Mouse (Mus musculus) frontal cortex, postnatal 10 days (tissue): Measurements from ENCODE around the gene Pilrb1.

Experiments used
- DNase-seq, 2 experiments: peaks; one replicate each; pipeline ENCODE4 v3.0.0; 2022; ENCODE audit warnings: low spot score in 2 of 2, mixed read lengths in 1 of 2

Pilrb1 gene

GRCm38 (mm10) chr5:137830238-137830637 lies 27.7 kb downstream of the Pilrb1 start:
- no peak for DNase-seq

DNA sequence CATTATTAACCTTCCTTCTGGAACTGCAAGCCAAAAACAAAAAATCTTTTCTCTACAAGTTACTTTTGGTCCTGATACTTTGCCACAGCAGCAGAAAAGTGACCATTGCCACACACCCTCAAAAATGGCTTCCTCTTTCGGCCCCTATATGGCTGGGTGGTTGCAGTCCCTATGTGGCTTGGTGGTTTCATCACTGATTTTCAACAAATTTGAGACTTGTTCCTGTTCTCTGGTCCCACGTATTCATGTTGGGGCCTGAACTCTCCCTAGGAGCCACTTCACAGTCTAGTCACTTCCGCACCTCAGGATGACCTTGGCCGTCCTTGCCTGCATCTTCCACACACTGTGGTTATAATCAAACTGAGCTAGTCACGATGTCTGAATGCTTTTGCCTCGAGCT lies 29.2 kb downstream of the Pilrb1 start:
- DNase-seq: no peak

- no peak for DNase-seq
Observed at GRCm38 (mm10) chr5:137826421-137826820, 31.5 kb downstream of the Pilrb1 start.

DNA sequence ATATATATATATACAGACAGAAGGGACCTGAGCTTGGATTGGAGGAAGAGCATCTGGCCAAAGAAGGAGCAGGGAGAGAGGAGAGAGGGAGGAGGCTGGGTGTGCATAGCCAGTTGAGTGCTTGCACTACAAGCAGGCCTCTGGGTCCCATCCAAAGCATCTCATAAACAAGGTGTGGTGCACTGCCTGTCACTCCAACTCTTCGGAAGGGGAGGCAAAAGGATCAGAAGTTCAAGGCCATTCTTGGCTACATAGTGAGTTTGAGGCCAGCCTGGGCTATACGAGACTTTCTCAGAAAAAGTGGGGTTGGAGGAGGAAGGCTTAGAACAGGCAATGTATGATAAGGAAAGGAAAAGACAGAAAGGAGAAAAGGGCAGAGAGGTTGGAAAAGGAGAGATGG lies 31.9 kb downstream of the Pilrb1 start:
- DNase-seq: no peak

GRCm38 (mm10) chr5:137825030-137825429 lies 32.9 kb downstream of the Pilrb1 start:
- DNase-seq: no peak

DNA sequence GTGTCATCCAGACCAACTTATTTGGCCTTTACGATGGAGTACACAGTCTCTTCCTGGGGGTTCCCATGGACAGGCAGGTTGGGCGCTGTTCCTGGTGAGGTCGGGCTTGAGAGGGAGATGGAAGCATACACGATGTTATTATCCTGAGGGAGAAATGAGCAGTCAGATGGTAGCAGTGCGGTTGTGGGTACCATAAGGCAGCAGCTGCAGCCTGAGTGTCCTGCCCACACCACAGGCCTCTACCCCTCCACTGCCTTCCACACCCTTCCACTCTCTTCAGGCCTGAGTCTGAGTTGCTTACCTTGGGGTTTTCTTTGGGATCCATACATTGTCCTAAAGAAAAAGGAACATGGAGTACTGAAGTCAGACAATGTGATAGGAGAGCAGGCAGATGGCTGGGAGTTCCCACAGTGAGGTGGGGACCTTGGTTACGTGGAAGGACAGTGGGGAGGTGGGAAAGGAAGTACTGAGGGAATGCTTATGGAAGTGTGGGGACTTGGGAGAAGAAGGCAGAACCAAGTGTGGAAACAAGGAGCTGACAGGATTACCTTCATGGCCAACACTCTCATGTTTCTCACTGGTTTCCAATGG lies 34.4 kb downstream of the Pilrb1 start:
- DNase-seq: no peak

DNA sequence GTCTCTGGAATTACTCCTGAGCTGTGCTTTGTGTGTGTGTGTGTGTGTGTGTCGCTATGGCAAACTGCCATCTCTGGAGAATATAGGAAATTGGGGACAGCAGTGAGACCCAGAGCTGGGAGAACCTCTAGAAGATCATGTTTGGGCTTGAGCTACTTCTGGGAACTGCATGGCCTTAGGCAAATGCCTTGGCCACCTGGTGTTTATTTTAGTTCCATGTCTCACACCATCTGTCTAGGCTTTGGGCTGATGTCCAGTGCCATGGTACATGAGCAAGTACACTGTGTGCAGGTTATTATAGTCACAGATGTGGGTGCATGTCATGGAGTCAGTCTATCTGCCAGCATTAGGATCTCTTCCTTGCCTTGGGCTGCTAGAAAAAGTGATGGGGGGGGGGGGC lies 35.3 kb downstream of the Pilrb1 start:
- DNase-seq: no peak

DNA sequence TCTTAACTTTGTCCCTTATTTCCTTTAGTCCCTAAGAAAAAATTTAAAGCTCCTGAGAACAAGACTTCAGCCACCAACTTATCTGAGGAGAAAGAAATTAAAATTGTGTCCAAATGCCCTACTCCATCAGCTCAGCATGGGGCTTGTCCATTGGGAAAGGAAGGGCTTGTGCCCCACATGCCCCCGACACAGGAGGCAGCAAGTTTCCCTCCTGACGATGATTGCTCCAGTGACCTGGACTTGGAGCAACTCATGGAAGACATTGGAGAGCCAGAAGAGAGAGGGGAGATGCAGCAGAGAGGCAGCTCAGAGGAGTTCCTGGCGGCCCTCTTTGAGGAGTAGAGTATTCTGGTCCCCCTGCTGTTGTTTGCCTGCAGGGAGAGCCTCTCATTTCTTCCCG lies 35.8 kb downstream of the Pilrb1 start:
- DNase-seq: no peak

- no peak for DNase-seq
Observed at GRCm38 (mm10) chr5:137817466-137818222, 40.3 kb downstream of the Pilrb1 start.

DNA sequence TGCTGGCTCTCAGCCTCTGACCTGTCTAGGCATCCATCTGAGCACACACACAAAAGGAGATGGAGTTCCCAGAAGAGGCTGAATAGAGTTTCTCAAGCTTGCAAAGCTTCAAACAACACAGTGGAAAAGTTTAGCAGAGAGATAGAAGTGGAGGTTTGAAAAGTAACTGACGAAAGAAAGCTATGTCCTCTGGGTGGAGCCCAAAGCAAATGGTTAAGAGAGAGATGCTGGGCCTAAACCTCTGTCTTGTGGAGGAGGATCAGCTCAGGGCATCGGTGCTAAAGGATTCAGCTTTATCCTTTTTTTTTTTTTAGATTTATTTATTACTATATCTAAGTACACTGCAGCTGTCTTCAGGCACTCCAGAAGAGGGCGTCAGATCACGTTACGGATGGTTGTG lies 49.6 kb downstream of the Pilrb1 start:
- DNase-seq: no peak

GRCm38 (mm10) chr5:137806158-137806557 lies 51.7 kb downstream of the Pilrb1 start:
- no peak for DNase-seq
